Mouse (Mus musculus) CD4-positive helper T cell, adult 2 months (primary cell): ENCODE measurements around the gene Asxl2.
"Not testable (repeated sequence)": the region's sequence is repeated elsewhere in the genome, so short reads cannot be mapped to it uniquely, and the experiment has no call there.

Experiments used
- DNase-seq: peaks from one replicate; pipeline ENCODE4 v3.0.0-alpha.2; 2012; ENCODE audit warnings: low read depth, missing footprints, low spot score

Gene Asxl2

DNA sequence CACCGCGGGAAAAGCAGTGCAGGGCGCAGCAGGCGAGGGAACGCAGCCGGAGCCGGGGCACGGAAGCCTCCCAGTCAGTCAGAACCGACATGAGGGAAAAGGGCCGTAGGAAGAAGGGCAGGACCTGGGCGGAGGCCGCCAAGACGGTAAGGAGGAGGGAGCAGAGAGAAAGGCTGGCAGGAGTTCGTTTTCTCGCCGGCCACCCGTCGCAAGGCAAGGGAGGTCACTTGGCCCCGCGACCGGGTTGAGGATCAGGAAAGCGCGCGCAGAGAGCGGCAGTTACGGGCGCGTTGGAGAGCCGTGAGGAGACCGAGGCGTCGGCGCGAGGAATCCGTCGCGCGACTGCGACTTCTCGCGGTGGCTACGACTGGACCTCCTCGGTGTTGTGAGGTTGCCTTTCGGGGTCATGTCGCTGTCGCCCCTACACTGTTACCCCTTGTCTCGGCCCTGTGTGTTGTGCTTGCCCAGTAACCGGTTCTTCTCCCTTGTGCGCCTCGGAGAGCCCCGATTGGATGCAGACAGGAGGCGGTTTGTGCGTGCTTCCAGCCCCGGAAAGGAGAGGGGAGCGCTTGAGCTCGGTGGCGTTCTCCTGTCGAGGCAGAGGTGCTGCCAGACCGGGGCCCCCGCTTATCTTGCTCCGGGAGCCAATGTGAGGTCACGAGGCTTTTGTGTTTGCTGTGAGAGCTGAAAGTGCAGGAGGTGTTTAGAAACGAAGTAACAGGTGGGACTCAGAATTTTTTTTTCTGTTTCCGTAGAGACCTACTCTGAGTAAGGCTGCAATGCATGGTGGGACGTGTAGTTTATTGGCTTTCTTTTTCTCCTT lies 621 bp downstream of the Asxl2 start:
- peak; percentile 84 for DNase-seq

- no peak for DNase-seq
Observed at GRCm38 (mm10) chr12:3427891-3428775, 1.5 kb downstream of the Asxl2 start.

DNA sequence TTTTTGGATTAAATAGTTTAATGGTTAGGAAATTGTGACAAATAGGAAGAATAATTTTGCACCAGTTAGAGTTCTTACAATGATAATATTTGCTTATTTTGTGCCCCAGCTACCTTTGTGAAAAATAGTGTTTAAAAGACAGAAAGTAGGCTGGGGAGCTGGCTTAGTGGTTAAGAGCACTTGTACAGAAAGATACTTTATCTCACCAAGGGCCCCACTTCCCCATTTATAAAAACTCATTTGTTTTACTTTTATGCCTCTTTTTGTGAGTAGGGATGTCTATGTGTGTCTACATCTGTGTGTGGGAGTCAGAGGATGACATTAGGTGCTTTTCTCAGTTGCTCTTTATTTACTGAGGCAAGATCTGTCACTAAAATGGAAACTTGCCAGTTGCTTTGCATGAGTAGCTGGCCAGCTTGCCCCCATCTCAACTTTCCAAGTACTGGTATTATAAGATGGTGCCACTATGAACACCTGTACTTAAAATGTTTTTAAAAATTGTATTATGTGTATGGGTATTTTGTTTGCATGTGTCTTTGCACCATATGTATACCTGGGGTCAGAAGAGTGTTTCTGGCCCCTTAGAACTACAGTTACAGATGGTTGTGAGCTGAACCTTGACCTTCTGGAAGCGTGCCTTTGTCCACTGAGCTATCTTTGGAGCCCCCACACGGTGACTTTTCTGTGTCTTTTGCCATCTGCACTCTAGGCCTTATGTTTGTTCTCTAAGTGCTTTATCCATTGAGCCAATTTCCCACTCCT lies 3.2 kb downstream of the Asxl2 start:
- peak; percentile 26 for DNase-seq

DNA sequence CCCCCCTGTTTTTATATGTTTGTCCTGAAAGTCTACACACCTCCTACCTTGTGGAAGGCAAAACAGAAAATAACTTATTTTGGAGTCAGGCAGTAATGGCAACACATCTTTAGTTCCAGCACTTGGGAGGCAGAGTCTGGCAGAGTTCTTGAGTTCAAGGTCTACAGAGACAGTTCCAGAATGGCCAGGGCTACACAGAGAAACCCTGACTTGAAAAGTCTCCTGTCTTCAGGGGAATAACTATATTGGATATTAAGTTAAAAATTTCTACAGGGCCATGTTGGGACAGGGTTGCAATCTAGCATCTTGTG lies 3.7 kb downstream of the Asxl2 start:
- no peak for DNase-seq

DNA sequence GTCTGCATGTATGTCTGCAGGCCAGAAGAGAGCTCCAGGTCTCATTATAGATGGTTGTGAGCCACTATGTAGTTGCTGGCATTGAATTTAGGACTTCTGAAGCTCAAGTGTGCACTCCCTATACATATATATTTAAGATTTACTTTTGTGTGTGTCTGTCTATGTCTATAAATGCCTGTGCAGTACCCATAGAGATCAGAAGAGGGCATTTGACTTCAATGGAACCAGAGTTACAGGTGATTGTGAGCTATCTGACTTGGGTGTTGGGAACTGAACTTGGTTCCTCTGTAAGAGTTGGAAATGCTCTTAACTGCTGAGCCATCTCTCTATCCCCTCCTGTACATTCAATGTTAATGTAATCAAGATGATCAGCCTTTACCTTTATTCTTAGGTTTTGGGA lies 4.3 kb downstream of the Asxl2 start:
- peak; percentile 39 for DNase-seq

DNA sequence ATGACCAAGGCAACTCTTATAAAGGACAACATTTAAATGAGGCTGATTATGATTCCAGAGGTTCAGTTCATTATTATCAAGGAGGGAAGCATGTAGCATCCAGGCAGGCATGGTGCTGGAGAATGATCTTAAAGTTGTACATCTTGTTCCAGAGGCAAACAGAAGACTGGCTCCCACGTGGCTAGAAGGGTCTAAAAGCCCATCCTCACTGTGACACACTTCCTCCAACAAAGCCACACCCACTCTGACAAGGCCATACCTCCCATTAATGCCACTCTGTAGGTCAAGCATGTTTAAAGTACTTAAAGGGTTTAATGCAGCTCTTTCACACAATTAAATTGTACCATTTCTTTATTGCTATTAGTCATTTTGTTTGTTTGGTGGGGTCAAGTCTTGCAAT lies 7.1 kb downstream of the Asxl2 start:
- no peak for DNase-seq

- no peak for DNase-seq
Observed at GRCm38 (mm10) chr12:3436446-3436845, 9.8 kb downstream of the Asxl2 start.

- peak; percentile 37 for DNase-seq
Observed at GRCm38 (mm10) chr12:3437815-3438214, 11.2 kb downstream of the Asxl2 start.

- no peak for DNase-seq
Observed at GRCm38 (mm10) chr12:3440916-3441315, 14.3 kb downstream of the Asxl2 start.

- peak; percentile 63 for DNase-seq
Observed at GRCm38 (mm10) chr12:3441361-3441760, 14.7 kb downstream of the Asxl2 start.

- DNase-seq, result no peak
Observed at GRCm38 (mm10) chr12:3453554-3453953, 26.9 kb downstream of the Asxl2 start.

- DNase-seq, result peak; percentile 60
Observed at GRCm38 (mm10) chr12:3463087-3463486, 36.4 kb downstream of the Asxl2 start.

- DNase-seq, result no peak
Observed at GRCm38 (mm10) chr12:3499662-3500061, 73.0 kb downstream of the Asxl2 start.

DNA sequence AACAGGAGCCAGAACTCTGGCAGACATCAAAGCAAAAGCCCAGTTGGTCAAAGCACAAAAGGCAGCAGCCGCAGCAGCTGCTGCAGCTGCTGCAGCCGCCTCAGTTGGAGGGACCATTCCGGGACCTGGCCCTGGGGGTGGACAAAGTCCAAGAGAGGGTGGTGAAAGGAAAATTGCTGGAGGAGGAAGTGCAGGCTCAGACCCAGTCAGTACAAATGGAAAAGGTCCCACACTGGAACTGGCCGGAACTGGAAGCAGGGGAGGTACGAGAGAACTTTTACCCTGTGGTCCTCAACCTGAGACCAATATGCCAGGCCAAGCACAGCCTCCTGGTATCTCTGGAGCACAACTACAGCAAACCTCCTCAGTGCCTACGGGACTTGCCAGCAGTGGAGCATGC lies 73.4 kb downstream of the Asxl2 start:
- DNase-seq, result no peak

DNA sequence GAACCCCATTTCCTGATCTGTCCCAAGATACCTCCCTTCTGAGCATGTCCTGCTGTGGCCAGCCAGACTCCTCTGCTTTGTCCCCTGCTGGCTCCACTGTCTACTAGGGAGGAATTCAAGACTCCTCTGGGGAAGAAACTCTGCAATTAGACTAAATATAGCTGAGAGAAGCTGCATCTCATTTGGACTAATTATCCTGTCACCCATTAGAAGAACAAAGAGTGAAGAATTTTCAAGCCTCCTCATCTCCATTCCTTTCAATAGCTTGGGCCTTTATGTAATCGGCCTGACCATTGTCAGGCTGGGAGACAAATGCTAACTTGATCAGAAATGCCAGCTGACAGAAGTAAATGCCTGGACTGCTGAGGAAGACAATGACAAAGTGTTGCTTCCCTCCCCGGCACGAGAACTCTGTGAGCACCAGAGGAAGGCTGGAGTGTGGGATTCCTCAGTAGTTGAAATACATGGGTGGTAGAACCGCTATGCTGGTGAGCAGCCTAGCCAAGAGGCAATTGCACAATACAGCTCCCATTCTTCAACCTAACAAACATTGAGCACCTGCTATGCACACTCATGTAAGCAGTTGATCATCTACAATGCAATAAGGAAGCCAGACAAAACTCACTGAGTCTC lies 92.1 kb downstream of the Asxl2 start:
- no peak for DNase-seq

GRCm38 (mm10) chr12:3521806-3522205 lies 95.1 kb downstream of the Asxl2 start:
- not testable (repeated sequence) for DNase-seq

- DNase-seq, result no peak
Observed at GRCm38 (mm10) chr12:3525536-3525935, 98.9 kb downstream of the Asxl2 start.

GRCm38 (mm10) chr12:3535446-3535845 lies 108.8 kb downstream of the Asxl2 start:
- not testable (repeated sequence) for DNase-seq

GRCm38 (mm10) chr12:3537616-3538015 lies 111.0 kb downstream of the Asxl2 start:
- DNase-seq, result no peak

DNA sequence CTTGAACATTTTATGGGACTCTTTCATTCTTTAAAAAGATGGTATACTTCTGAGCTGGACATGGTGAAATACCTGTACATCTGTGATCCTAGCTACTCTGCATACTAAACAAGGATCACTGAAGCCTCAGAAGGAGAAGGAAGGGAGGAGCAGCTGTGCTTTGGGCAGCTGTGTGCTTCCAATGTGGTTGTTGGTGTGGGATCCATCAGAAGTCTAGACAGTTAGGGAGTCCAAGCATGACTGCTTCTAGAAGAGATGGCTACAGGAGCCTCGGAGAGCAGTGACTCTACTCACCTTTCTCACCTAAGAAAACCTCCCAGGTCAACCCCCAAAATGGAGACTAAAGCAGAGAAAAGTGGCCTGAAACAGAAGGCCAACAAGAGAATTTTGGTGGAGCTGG lies 111.4 kb downstream of the Asxl2 start:
- no peak for DNase-seq

GRCm38 (mm10) chr12:3539605-3540004 lies 112.9 kb downstream of the Asxl2 start:
- DNase-seq, result no peak

GRCm38 (mm10) chr12:3540871-3541270 lies 114.2 kb downstream of the Asxl2 start:
- no peak for DNase-seq
